Mouse (Mus musculus): ENCODE data around the gene Ache. TPM values are rescaled to one million over a fixed set of nuclear protein-coding genes. Genes with fewer than 3 reads are reported as not detected.

The Ache gene
- total and polyA plus RNA-seq, 3 experiments = 7.4 to 168 (median 46.4) TPM

- peak; percentile 72 for ATAC-seq (ENCODE audit: extremely low read depth, insufficient number of reproducible peaks, low FRiP score, poor library complexity, severe bottlenecking)
- Histone ChIP-seq H3K27me3 (ENCODE audit: insufficient read depth, low read length) (peaks cover 3% of the 10 kb centered on the region; the same call in 1 of the 2 replicates), H3K36me3 (replicated peaks) (peaks cover 74% of the 10 kb centered on the region), H3K4me1 (ENCODE audit: insufficient read depth, low read depth, low read length) (peaks cover 71% of the 10 kb centered on the region), H3K9me3 (replicated peaks) (peaks cover 8% of the 10 kb centered on the region), H3K4me3 (ENCODE audit: low read depth, low read length) (peak within 1 kb of the TSS; percentile 96)
- TF ChIP-seq TAL1 (conservative IDR thresholded peaks at IDR 0.05; ENCODE audit: low read depth, low read length) (no peak), POLR2AphosphoS5 (IDR thresholded peaks at IDR 0.05; ENCODE audit: insufficient replicate concordance, low read depth, low read length) (peak; percentile 74; the same call in 1 of the 2 replicates), GATA1 (IDR thresholded peaks at IDR 0.05; ENCODE audit: borderline replicate concordance, low read length) (no peak)
- DNase-seq (ENCODE audit: low spot score) = peak; percentile 86
Measured at GRCm38 (mm10) chr5:137307071-137307912, 20.0 kb downstream of the Ache start, which contains the start of gene Srrt. TSS of gene Srrt (minus strand) at chr5:137307674.

- Histone ChIP-seq H3K9me3 (replicated peaks) (peaks cover 8% of the 10 kb centered on the region), H3K4me3 (ENCODE audit: low read depth, low read length) (peak overlapping the region; percentile 96), H3K36me3 (replicated peaks) (peaks cover 70% of the 10 kb centered on the region), H3K4me1 (ENCODE audit: insufficient read depth, low read depth, low read length) (peaks cover 71% of the 10 kb centered on the region), H3K27me3 (ENCODE audit: insufficient read depth, low read length) (peaks cover 12% of the 10 kb centered on the region; the same call in 1 of the 2 replicates)
- DNase-seq (ENCODE audit: low spot score) (no peak), ATAC-seq (ENCODE audit: extremely low read depth, insufficient number of reproducible peaks, low FRiP score, poor library complexity, severe bottlenecking) (no peak)
- no peak for TF ChIP-seq GATA2 (IDR thresholded peaks at IDR 0.05; ENCODE audit: borderline replicate concordance, low read depth, low read length)
- no peak for TF ChIP-seq POLR2AphosphoS5 (IDR thresholded peaks at IDR 0.05; ENCODE audit: insufficient replicate concordance, low read depth, low read length)
- TF ChIP-seq TAL1 (conservative IDR thresholded peaks at IDR 0.05; ENCODE audit: low read depth, low read length) = no peak
- TF ChIP-seq CTCF (IDR thresholded peaks at IDR 0.05; ENCODE audit: low read depth, low read length) = no peak
- TF ChIP-seq GATA1 (IDR thresholded peaks at IDR 0.05; ENCODE audit: borderline replicate concordance, low read length) = no peak
Measured at GRCm38 (mm10) chr5:137308356-137308755, 21.0 kb downstream of the Ache start.

DNA sequence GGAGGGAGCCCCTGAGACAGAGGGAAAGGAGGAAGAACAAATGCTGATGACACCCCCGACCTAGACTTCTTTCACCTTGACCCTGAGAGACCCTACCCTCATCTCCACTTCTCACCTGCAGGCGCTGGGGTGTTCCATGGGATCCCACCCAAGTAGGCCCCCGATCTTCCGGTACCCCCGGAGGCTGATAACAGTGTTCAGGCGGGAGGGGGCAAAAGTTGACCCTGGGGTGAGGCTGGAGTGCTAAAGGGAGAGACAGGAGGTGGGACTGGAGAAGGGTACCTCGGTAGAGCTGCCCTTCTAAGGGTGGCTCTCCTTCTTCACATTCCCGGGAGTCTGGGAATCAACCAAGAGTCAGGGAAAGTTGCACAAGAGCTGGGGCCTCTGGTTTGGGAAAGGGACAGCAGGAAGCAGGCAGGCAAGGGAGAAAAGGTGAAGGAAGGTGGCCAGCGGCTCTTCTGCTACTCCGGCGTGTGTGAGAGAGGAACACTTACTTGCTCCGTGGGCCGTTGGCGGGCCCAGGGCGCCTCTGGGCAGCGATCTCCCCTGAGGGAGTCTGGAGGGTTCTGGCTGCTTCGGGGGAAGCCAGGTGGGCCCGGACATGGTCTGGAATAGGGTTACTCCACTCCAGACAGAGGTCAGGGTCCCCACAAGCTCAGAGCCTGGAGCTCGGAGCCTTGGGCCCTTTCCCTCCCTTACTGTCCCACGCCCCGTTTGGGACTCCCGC is 26.3 kb downstream of the Ache start:
- TF ChIP-seq CTCF (IDR thresholded peaks at IDR 0.05; ENCODE audit: low read depth, low read length) (no peak), GATA1 (IDR thresholded peaks at IDR 0.05; ENCODE audit: borderline replicate concordance, low read length) (no peak), GATA2 (IDR thresholded peaks at IDR 0.05; ENCODE audit: borderline replicate concordance, low read depth, low read length) (no peak), TAL1 (conservative IDR thresholded peaks at IDR 0.05; ENCODE audit: low read depth, low read length) (no peak), POLR2AphosphoS5 (IDR thresholded peaks at IDR 0.05; ENCODE audit: insufficient replicate concordance, low read depth, low read length) (no peak)
- H3K9me3 ChIP-seq (replicated peaks) = peaks cover 5% of the 10 kb centered on the region
- peak overlapping the region; percentile 72 for H3K4me3 ChIP-seq (ENCODE audit: low read depth, low read length)
- no peak for DNase-seq (ENCODE audit: low spot score)
- no peak for ATAC-seq (ENCODE audit: extremely low read depth, insufficient number of reproducible peaks, low FRiP score, poor library complexity, severe bottlenecking)
- peaks cover 89% of the 10 kb centered on the region for H3K4me1 ChIP-seq (ENCODE audit: insufficient read depth, low read depth, low read length)
- peaks cover 46% of the 10 kb centered on the region for H3K36me3 ChIP-seq (replicated peaks)
- H3K27me3 ChIP-seq (ENCODE audit: insufficient read depth, low read length) = peaks cover 27% of the 10 kb centered on the region; the same call in 1 of the 2 replicates

GRCm38 (mm10) chr5:137314193-137315083 is 27.1 kb downstream of the Ache start, which contains the start of gene Trip6:
TSS of gene Trip6 (minus strand) at chr5:137314404.
- ATAC-seq (ENCODE audit: extremely low read depth, insufficient number of reproducible peaks, low FRiP score, poor library complexity, severe bottlenecking) (no peak), DNase-seq (ENCODE audit: low spot score) (peak; percentile 62)
- TF ChIP-seq TAL1 (conservative IDR thresholded peaks at IDR 0.05; ENCODE audit: low read depth, low read length) = no peak
- TF ChIP-seq GATA1 (IDR thresholded peaks at IDR 0.05; ENCODE audit: borderline replicate concordance, low read length) = no peak
- no peak for TF ChIP-seq CTCF (IDR thresholded peaks at IDR 0.05; ENCODE audit: low read depth, low read length)
- no peak for TF ChIP-seq POLR2AphosphoS5 (IDR thresholded peaks at IDR 0.05; ENCODE audit: insufficient replicate concordance, low read depth, low read length)
- TF ChIP-seq GATA2 (IDR thresholded peaks at IDR 0.05; ENCODE audit: borderline replicate concordance, low read depth, low read length) = no peak
- Histone ChIP-seq H3K4me1 (ENCODE audit: insufficient read depth, low read depth, low read length) (peaks cover 90% of the 10 kb centered on the region), H3K9me3 (replicated peaks) (no peaks in the 10 kb centered on the region), H3K27me3 (ENCODE audit: insufficient read depth, low read length) (peaks cover 27% of the 10 kb centered on the region; the same call in 1 of the 2 replicates), H3K36me3 (replicated peaks) (peaks cover 38% of the 10 kb centered on the region), H3K4me3 (ENCODE audit: low read depth, low read length) (peak within 1 kb of the TSS; percentile 72)

- peaks cover 96% of the 10 kb centered on the region for H3K4me1 ChIP-seq (ENCODE audit: insufficient read depth, low read depth, low read length)
- H3K27me3 ChIP-seq (ENCODE audit: insufficient read depth, low read length) = peaks cover 31% of the 10 kb centered on the region; the same call in 1 of the 2 replicates
- ATAC-seq (ENCODE audit: extremely low read depth, insufficient number of reproducible peaks, low FRiP score, poor library complexity, severe bottlenecking) = no peak
- peak; percentile 64 for DNase-seq (ENCODE audit: low spot score)
- H3K4me3 ChIP-seq (ENCODE audit: low read depth, low read length) = peak overlapping the region; percentile 72; the same call in 1 of the 2 replicates
- peaks cover 31% of the 10 kb centered on the region for H3K36me3 ChIP-seq (replicated peaks)
- TF ChIP-seq TAL1 (conservative IDR thresholded peaks at IDR 0.05; ENCODE audit: low read depth, low read length) = no peak
- TF ChIP-seq GATA2 (IDR thresholded peaks at IDR 0.05; ENCODE audit: borderline replicate concordance, low read depth, low read length) = no peak
- no peak for TF ChIP-seq GATA1 (IDR thresholded peaks at IDR 0.05; ENCODE audit: borderline replicate concordance, low read length)
- no peak for TF ChIP-seq POLR2AphosphoS5 (IDR thresholded peaks at IDR 0.05; ENCODE audit: insufficient replicate concordance, low read depth, low read length)
- peak; percentile 36 for TF ChIP-seq CTCF (IDR thresholded peaks at IDR 0.05; ENCODE audit: low read depth, low read length)
- no peaks in the 10 kb centered on the region for H3K9me3 ChIP-seq (replicated peaks)
Measured at GRCm38 (mm10) chr5:137315084-137315903, 28.0 kb downstream of the Ache start.

Measured in G1E (cell line).